Mouse (Mus musculus) neutrophil, adult 65 days (primary cell): ENCODE results near the gene Lca5. TPM values are rescaled to one million over a fixed set of nuclear protein-coding genes. Genes with fewer than 3 reads are reported as not detected.

Experiments used
- total RNA-seq: library from RNA; stranded (reverse); gene quantifications from 2 replicates; pipeline ENCODE4 v1.2.4, GENCODE M21; 2023

Gene Lca5
- total RNA-seq, result 1.4 and 1.9 TPM in 2 replicates

DNA sequence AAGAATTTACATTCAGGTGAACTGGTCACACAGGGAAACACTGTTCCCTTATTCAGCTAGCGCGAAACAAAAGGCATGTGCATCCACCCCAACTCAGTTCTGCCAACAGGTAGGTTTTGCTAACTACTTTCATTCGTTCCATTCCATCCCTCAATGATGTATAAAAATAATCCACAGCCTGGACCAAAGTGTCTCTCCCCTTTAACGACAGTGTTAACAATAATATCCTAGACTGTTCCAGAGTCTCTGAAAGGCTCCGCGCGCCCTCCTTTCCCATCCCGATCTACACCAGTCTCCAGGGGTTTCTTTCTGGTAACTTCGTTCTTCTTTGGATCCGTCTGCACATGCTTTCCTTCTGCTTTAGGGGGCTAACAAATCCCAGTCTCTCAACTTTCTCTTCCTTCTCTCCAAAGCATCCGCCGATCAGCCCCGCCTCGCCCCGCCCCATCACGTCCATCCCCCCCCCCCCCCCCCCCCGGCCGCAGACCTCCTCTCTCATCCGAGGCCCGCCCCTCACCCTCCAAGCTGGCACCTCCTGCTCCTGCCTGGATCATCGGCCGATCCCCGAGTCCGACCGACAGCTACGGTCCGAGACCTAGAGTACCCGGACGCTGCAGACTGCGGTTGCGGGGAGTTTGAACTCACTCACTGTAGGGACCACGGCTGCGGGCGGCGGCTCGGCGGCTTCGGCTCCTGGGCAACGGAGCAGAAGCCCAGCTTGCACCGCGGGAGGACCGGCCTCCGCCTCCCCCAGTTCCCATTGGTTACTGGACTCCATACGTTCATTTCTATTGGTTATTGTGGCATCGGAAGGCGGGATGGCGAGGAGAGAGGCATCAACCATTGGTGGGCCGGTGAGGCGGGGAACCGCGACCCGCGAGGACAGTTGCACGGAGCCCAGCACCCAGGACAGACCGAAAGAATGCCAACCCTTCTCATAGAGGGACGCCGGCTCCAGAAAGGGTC, at the start of gene Lca5:
Lca5 (minus strand) TSS at position 736 of the 966 bp plus-strand sequence.

Other genes starting within 250 kb of the Lca5 start
- gene Sh3bgrl2, start 107.2 kb upstream of the Lca5 start, total RNA-seq, result 0.11 TPM in 1 of 2 replicates, not detected in the other